Mouse (Mus musculus): ENCODE results near the gene Jmy. TPM values are rescaled to one million over a fixed set of nuclear protein-coding genes. Genes with fewer than 3 reads are reported as not detected.
"Not testable (repeated sequence)": the region's sequence is repeated elsewhere in the genome, so short reads cannot be mapped to it uniquely, and the experiment has no call there.

Gene Jmy
- 10 to 100 TPM; 45.2 to 47.8 TPM for total RNA-seq (2021)
- long read RNA-seq, experiment 1, partial matches to known transcripts = 0 of 1 reads
- long read RNA-seq, experiment 1, other reads (novel, unspliced or antisense) = 1 of 1 reads
- long read RNA-seq, experiment 2, partial matches to known transcripts = 0 of 2 reads
- long read RNA-seq, experiment 2, other reads (novel, unspliced or antisense) = 2 of 2 reads

- DNase-seq = peak; percentile 89 to 90
These were observed at the start of gene Jmy for GRCm38 (mm10) chr13:93499167-93499972. Jmy (minus strand) TSS chr13:93499808.

- DNase-seq = peak in 1 of 2 experiments; percentile 24
These were observed 48.0 kb upstream of the Jmy start for GRCm38 (mm10) chr13:93547641-93548040.

GRCm38 (mm10) chr13:93546011-93546410 lies 46.4 kb upstream of the Jmy start:
- DNase-seq = peak in 1 of 2 experiments; percentile 27

- no peak for DNase-seq
These were observed 44.7 kb upstream of the Jmy start for GRCm38 (mm10) chr13:93544274-93544673.

- no peak for DNase-seq
These were observed 39.7 kb upstream of the Jmy start for GRCm38 (mm10) chr13:93539311-93539710.

- no peak for DNase-seq
These were observed 19.2 kb upstream of the Jmy start for GRCm38 (mm10) chr13:93518753-93519319.

GRCm38 (mm10) chr13:93517223-93517622 lies 17.6 kb upstream of the Jmy start:
- no peak for DNase-seq

- DNase-seq = no peak
These were observed 14.6 kb upstream of the Jmy start for GRCm38 (mm10) chr13:93514000-93514795.

- DNase-seq = peak in 1 of 2 experiments; percentile 11
These were observed 11.0 kb upstream of the Jmy start for GRCm38 (mm10) chr13:93510447-93511180.

- not testable (repeated sequence) for DNase-seq
These were observed 7.3 kb upstream of the Jmy start for GRCm38 (mm10) chr13:93506920-93507319.

GRCm38 (mm10) chr13:93501724-93502123 lies 2.1 kb upstream of the Jmy start:
- no peak for DNase-seq

GRCm38 (mm10) chr13:93499973-93500633 lies 495 bp upstream of the Jmy start:
- peak in 1 of 2 experiments; percentile 89 for DNase-seq

- peak; percentile 25 to 65 for DNase-seq
These were observed 1.1 kb downstream of the Jmy start for GRCm38 (mm10) chr13:93498211-93499166.

GRCm38 (mm10) chr13:93496977-93497376 lies 2.6 kb downstream of the Jmy start:
- DNase-seq = peak in 1 of 2 experiments; percentile 30

GRCm38 (mm10) chr13:93488510-93488909 lies 11.1 kb downstream of the Jmy start:
- no peak for DNase-seq

GRCm38 (mm10) chr13:93487734-93488133 lies 11.9 kb downstream of the Jmy start:
- no peak for DNase-seq

- no peak for DNase-seq
These were observed 15.3 kb downstream of the Jmy start for GRCm38 (mm10) chr13:93484276-93484675.

- DNase-seq = no peak
These were observed 18.5 kb downstream of the Jmy start for GRCm38 (mm10) chr13:93481110-93481509.

- no peak for DNase-seq
These were observed 21.3 kb downstream of the Jmy start for GRCm38 (mm10) chr13:93478344-93478743.

GRCm38 (mm10) chr13:93468355-93468754 lies 31.3 kb downstream of the Jmy start:
- no peak for DNase-seq

Measured in heart, adult 18-20 months (tissue).